Comparison of ENCODE assay signal across 8 mouse cellular contexts in the genomic region with DNA sequence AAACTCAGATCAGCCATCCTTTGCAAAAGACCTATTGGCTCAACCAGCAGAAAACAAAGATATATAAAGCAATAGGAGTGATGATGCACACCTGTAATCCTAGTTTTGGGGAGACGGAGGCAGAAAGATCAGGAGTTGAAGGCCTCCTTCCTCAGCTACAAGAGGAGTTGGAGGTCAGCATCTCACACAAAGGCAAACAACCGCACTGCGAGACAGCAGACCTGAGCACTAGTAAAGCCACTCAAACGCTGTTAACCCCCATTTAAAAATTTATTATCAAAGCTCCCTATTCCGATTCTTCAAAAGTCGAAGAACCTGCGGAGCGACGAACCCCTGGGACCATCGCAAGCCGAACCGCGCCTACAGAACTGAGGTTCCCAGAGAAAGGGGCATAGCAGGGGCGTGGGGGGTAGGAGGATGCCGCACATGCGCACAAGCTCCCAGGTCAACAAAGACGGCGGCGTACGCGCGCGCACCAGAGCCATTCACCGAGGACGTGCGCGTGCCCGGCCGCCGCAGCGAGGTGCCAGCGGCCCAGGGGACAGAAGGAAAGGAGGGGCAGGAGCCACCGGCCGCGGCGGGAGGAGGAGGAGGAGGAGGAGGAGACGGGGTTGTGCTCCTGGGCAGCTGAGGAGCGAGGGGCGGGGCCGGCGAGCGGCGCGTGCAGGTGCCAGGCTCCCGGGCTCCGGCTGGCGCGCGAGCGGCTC. TPM values are rescaled to one million over a fixed set of nuclear protein-coding genes. Genes with fewer than 3 reads are reported as not detected.
DNase-seq lines count a peak whose midpoint lies in the region; ATAC-seq and TF ChIP-seq lines count a peak whose summit lies in the region.

No protein-coding gene starts in this region.

- H3K9ac ChIP-seq in kidney, embryonic 15.5 days = peak overlapping the region; percentile 85

- H3K4me2 ChIP-seq in kidney, embryonic 15.5 days = peak overlapping the region; percentile 73

- WGBS in heart, embryonic 10.5 days = under 1% methylated on average over 50 of the region's 50 CpGs
- under 1% methylated on average over 46 of the region's 50 CpGs for WGBS in kidney, embryonic 15.5 days

- DNase-seq in A20 (ENCODE audit: low read depth, low spot score) = peak; percentile 96
- DNase-seq in heart, embryonic 10.5 days (ENCODE audit: low spot score) = peak; percentile 96
- DNase-seq in liver = peak; percentile 96
- peak; percentile 93 to 96 for DNase-seq in spleen, postnatal 4 days (ENCODE audit: low spot score in 2 of 2)

- TF ChIP-seq CTCF in bone marrow macrophage, adult 2 months (IDR thresholded peaks at IDR 0.05; ENCODE audit: low read depth, low read length) = no peak
- no peak for TF ChIP-seq CTCF in embryonic fibroblast, embryonic 13.5 days (IDR thresholded peaks at IDR 0.05; ENCODE audit: borderline replicate concordance, insufficient read depth, low read length)

- no peaks in the 10 kb centered on the region for H3K36me3 ChIP-seq in heart, embryonic 10.5 days
- peaks cover 4% of the 10 kb centered on the region; the same call in 1 of the 2 replicates for H3K36me3 ChIP-seq in kidney, embryonic 15.5 days

- TF ChIP-seq POLR2A in bone marrow macrophage, adult 2 months (IDR thresholded peaks at IDR 0.05; ENCODE audit: borderline replicate concordance, low read depth, low read length) = no peak
- TF ChIP-seq POLR2A in embryonic fibroblast, embryonic 13.5 days (IDR thresholded peaks at IDR 0.05; ENCODE audit: low read depth, low read length) = peak; percentile 89

- H3K27me3 ChIP-seq in heart, embryonic 10.5 days (ENCODE audit: insufficient read depth, poor library complexity, severe bottlenecking) = no peaks in the 10 kb centered on the region
- H3K27me3 ChIP-seq in kidney, embryonic 15.5 days = no peaks in the 10 kb centered on the region

- H3K4me1 ChIP-seq in bone marrow macrophage, adult 2 months (ENCODE audit: control insufficient read depth, insufficient read depth, low read length) = peaks cover 22% of the 10 kb centered on the region
- H3K4me1 ChIP-seq in embryonic fibroblast, embryonic 13.5 days (ENCODE audit: control insufficient read depth, insufficient read depth, low read length) = peaks cover 2% of the 10 kb centered on the region; the same call in 1 of the 2 replicates
- H3K4me1 ChIP-seq in heart, embryonic 10.5 days = peaks cover 21% of the 10 kb centered on the region
- peaks cover 32% of the 10 kb centered on the region for H3K4me1 ChIP-seq in kidney, embryonic 15.5 days

- ATAC-seq in kidney, embryonic 15.5 days (replicated peaks; ENCODE audit: low FRiP score) = peak; percentile 96
- ATAC-seq in monocyte, adult 5-6 weeks (replicated peaks; ENCODE audit: insufficient number of reproducible peaks, low FRiP score, low TSS enrichment, poor library complexity, severe bottlenecking) = peak; percentile 81

- H3K27ac ChIP-seq in bone marrow macrophage, adult 2 months (ENCODE audit: insufficient read depth, low read depth, low read length) = peak overlapping the region; percentile 57
- H3K27ac ChIP-seq in embryonic fibroblast, embryonic 13.5 days (ENCODE audit: insufficient read depth, low read length) = peak overlapping the region; percentile 22; the same call in 1 of the 2 replicates
- H3K27ac ChIP-seq in heart, embryonic 10.5 days = peak overlapping the region; percentile 97
- H3K27ac ChIP-seq in kidney, embryonic 15.5 days = peak overlapping the region; percentile 97

- peak overlapping the region; percentile 100 for H3K4me3 ChIP-seq in bone marrow macrophage, adult 2 months (ENCODE audit: insufficient read depth, low read length)
- peak overlapping the region; percentile 40 for H3K4me3 ChIP-seq in embryonic fibroblast, embryonic 13.5 days (ENCODE audit: insufficient read depth, low read length)
- H3K4me3 ChIP-seq in heart, embryonic 10.5 days = peak overlapping the region; percentile 98
- H3K4me3 ChIP-seq in kidney, embryonic 15.5 days (replicated peaks) = peak overlapping the region; percentile 70

- H3K9me3 ChIP-seq in heart, embryonic 10.5 days = no peaks in the 10 kb centered on the region
- H3K9me3 ChIP-seq in kidney, embryonic 15.5 days (replicated peaks) = no peaks in the 10 kb centered on the region

RNA-seq across cellular contexts. Expression of gene Spast, which starts 0.4 kb away (rescaled TPM):
- 24.0 and 26.9 TPM in 2 replicates for polyA plus RNA-seq in bone marrow macrophage, adult 2 months (2012; ENCODE audit: insufficient read depth, insufficient read length, missing spikeins)
- 25.2 and 32.6 TPM in 2 replicates for polyA plus RNA-seq in embryonic fibroblast, embryonic 13.5 days (2011; ENCODE audit: insufficient read length, low read depth, missing spikeins)
- 11.8 and 12.3 TPM in 2 replicates for polyA plus RNA-seq in heart, embryonic 10.5 days (2016; fragmentation: Nextera tagmentation; extraction: Ambion mirVana)
- polyA plus RNA-seq in kidney, embryonic 15.5 days (2015; fragmentation: Nextera tagmentation; extraction: Ambion mirVana) = 13.0 and 14.4 TPM in 2 replicates
- total RNA-seq in monocyte, adult 5-6 weeks (2017) = 44.4 to 55.2 TPM (median 54.8 TPM) in 3 replicates

RNA-seq across cellular contexts. Expression of gene Dpy30, which starts 14.6 kb away (rescaled TPM):
- 60.1 and 60.9 TPM in 2 replicates for polyA plus RNA-seq in bone marrow macrophage, adult 2 months (2012; ENCODE audit: insufficient read depth, insufficient read length, missing spikeins)
- 62.6 and 66.2 TPM in 2 replicates for polyA plus RNA-seq in embryonic fibroblast, embryonic 13.5 days (2011; ENCODE audit: insufficient read length, low read depth, missing spikeins)
- polyA plus RNA-seq in heart, embryonic 10.5 days (2016; fragmentation: Nextera tagmentation; extraction: Ambion mirVana) = 223 and 232 TPM in 2 replicates
- 237 and 269 TPM in 2 replicates for polyA plus RNA-seq in kidney, embryonic 15.5 days (2015; fragmentation: Nextera tagmentation; extraction: Ambion mirVana)
- 18.9 to 40.3 TPM (median 27.6 TPM) in 3 replicates for total RNA-seq in monocyte, adult 5-6 weeks (2017)

RNA-seq across cellular contexts. Expression of gene Memo1, which starts 43.1 kb away (rescaled TPM):
- polyA plus RNA-seq in bone marrow macrophage, adult 2 months (2012; ENCODE audit: insufficient read depth, insufficient read length, missing spikeins) = 36.6 and 38.4 TPM in 2 replicates
- polyA plus RNA-seq in embryonic fibroblast, embryonic 13.5 days (2011; ENCODE audit: insufficient read length, low read depth, missing spikeins) = 111 and 114 TPM in 2 replicates
- polyA plus RNA-seq in heart, embryonic 10.5 days (2016; fragmentation: Nextera tagmentation; extraction: Ambion mirVana) = 79.6 and 80.7 TPM in 2 replicates
- 77.4 and 81.7 TPM in 2 replicates for polyA plus RNA-seq in kidney, embryonic 15.5 days (2015; fragmentation: Nextera tagmentation; extraction: Ambion mirVana)
- total RNA-seq in monocyte, adult 5-6 weeks (2017) = 31.5 to 57.2 TPM (median 39.3 TPM) in 3 replicates

RNA-seq across cellular contexts. Expression of gene Slc30a6, which starts 57.0 kb away (rescaled TPM):
- 22.5 and 24.2 TPM in 2 replicates for polyA plus RNA-seq in bone marrow macrophage, adult 2 months (2012; ENCODE audit: insufficient read depth, insufficient read length, missing spikeins)
- polyA plus RNA-seq in embryonic fibroblast, embryonic 13.5 days (2011; ENCODE audit: insufficient read length, low read depth, missing spikeins) = 43.5 and 45.9 TPM in 2 replicates
- polyA plus RNA-seq in heart, embryonic 10.5 days (2016; fragmentation: Nextera tagmentation; extraction: Ambion mirVana) = 32.1 and 35.0 TPM in 2 replicates
- polyA plus RNA-seq in kidney, embryonic 15.5 days (2015; fragmentation: Nextera tagmentation; extraction: Ambion mirVana) = 45.1 and 48.2 TPM in 2 replicates
- total RNA-seq in monocyte, adult 5-6 weeks (2017) = 9.7 to 17.0 TPM (median 10.1 TPM) in 3 replicates

Comparison
In these comparisons a context has a peak if more than half of its experiments do, and no peak if none do; other contexts are left out.
1. Peak in every context shown above with its lines: DNase-seq, ATAC-seq, H3K4me3 ChIP-seq and H3K27ac ChIP-seq.
2. H3K27ac ChIP-seq: peak in every context shown above with its lines; median percentile 97 in heart, embryonic 10.5 days; 97 in kidney, embryonic 15.5 days; 57 in bone marrow macrophage, adult 2 months; 22 in embryonic fibroblast, embryonic 13.5 days.
3. H3K4me3 ChIP-seq: peak in every context shown above with its lines; median percentile 100 in bone marrow macrophage, adult 2 months; 98 in heart, embryonic 10.5 days; 70 in kidney, embryonic 15.5 days; 40 in embryonic fibroblast, embryonic 13.5 days.